Mouse (Mus musculus): ENCODE measurements at regions not wholly inside any gene's neighbourhood (a gene's known extent, or its start where the extent isn't known, plus 50 kb on each side); places are given as distances from the start of the nearest gene placed in this dataset.

GRCm38 (mm10) chr3:40164181-40164580 lies 366.9 kb upstream of the Intu start:
- DNase-seq (ENCODE audit: low read depth, low spot score) = peak; percentile 37

- DNase-seq (ENCODE audit: low read depth, low spot score) = no peak
These were observed 363.0 kb upstream of the Intu start for GRCm38 (mm10) chr3:40167970-40168626.

- no peak for DNase-seq (ENCODE audit: low read depth, low spot score)
These were observed 361.5 kb upstream of the Intu start for GRCm38 (mm10) chr3:40169590-40169989.

- no peak for DNase-seq (ENCODE audit: low read depth, low spot score)
These were observed 351.3 kb upstream of the Intu start for GRCm38 (mm10) chr3:40179726-40180317.

- no peak for DNase-seq (ENCODE audit: low read depth, low spot score)
These were observed 345.3 kb upstream of the Intu start for GRCm38 (mm10) chr3:40185597-40186320.

GRCm38 (mm10) chr3:40189529-40189928 lies 341.6 kb upstream of the Intu start:
- DNase-seq (ENCODE audit: low read depth, low spot score) = no peak

GRCm38 (mm10) chr3:40190024-40190423 lies 341.1 kb upstream of the Intu start:
- DNase-seq (ENCODE audit: low read depth, low spot score) = no peak

GRCm38 (mm10) chr3:40200174-40200573 lies 330.9 kb upstream of the Intu start:
- DNase-seq (ENCODE audit: low read depth, low spot score) = no peak

- DNase-seq (ENCODE audit: low read depth, low spot score) = no peak
These were observed 324.8 kb upstream of the Intu start for GRCm38 (mm10) chr3:40206326-40206725.

- DNase-seq (ENCODE audit: low read depth, low spot score) = no peak
These were observed 319.3 kb upstream of the Intu start for GRCm38 (mm10) chr3:40211793-40212192.

GRCm38 (mm10) chr3:40226772-40227171 lies 304.3 kb upstream of the Intu start:
- no peak for DNase-seq (ENCODE audit: low read depth, low spot score)

GRCm38 (mm10) chr3:40243499-40244101 lies 287.5 kb upstream of the Intu start:
- DNase-seq (ENCODE audit: low read depth, low spot score) = no peak

- DNase-seq (ENCODE audit: low read depth, low spot score) = no peak
These were observed 276.7 kb upstream of the Intu start for GRCm38 (mm10) chr3:40254376-40254775.

GRCm38 (mm10) chr3:40262536-40262935 lies 268.6 kb upstream of the Intu start:
- peak; percentile 10 for DNase-seq (ENCODE audit: low read depth, low spot score)

- DNase-seq (ENCODE audit: low read depth, low spot score) = no peak
These were observed 263.6 kb upstream of the Intu start for GRCm38 (mm10) chr3:40267514-40267913.

- peak; percentile 58 for DNase-seq (ENCODE audit: low read depth, low spot score)
These were observed 248.2 kb upstream of the Intu start for GRCm38 (mm10) chr3:40282926-40283325.

GRCm38 (mm10) chr3:40286959-40287710 lies 244.0 kb upstream of the Intu start:
- no peak for DNase-seq (ENCODE audit: low read depth, low spot score)

GRCm38 (mm10) chr3:40297120-40297519 lies 234.0 kb upstream of the Intu start:
- DNase-seq (ENCODE audit: low read depth, low spot score) = no peak

GRCm38 (mm10) chr3:40320319-40320718 lies 210.8 kb upstream of the Intu start:
- DNase-seq (ENCODE audit: low read depth, low spot score) = no peak

GRCm38 (mm10) chr3:40325872-40326803 lies 204.9 kb upstream of the Intu start:
- no peak for DNase-seq (ENCODE audit: low read depth, low spot score)

Measured in brain, embryonic 18.5 days (tissue).